Mouse (Mus musculus) embryonic facial prominence, embryonic 14.5 days (tissue): ENCODE results near the gene Luc7l. TPM values are rescaled to one million over a fixed set of nuclear protein-coding genes. Genes with fewer than 3 reads are reported as not detected.

ENCODE experiments used
- ATAC-seq: fragments of 200-750 bp; cut with Nextera tagmentation; 2 replicates; pipeline ENCODE4 v1.8.0; 2017; ENCODE audit warnings: low read depth, moderate number of reproducible peaks, moderate TSS enrichment
- DNase-seq: peaks from one replicate; pipeline ENCODE4 v3.0.0-alpha.2; 2015; ENCODE audit warnings: low spot score
- H3K27ac ChIP-seq: fragments of 300-500 bp; sonication (generic); replicated peaks from 2 replicates; pipeline ENCODE4 v1.5.1; 2014; ENCODE audit warnings: low read depth, mild to moderate bottlenecking, low read length, moderate library complexity
- H3K27me3 ChIP-seq: fragments of 300-500 bp; sonication (generic); replicated peaks from 2 replicates; pipeline ENCODE4 v1.6.1; 2014; ENCODE audit warnings: low read length; ENCODE audit not compliant: control insufficient read depth, insufficient read depth
- H3K36me3 ChIP-seq: fragments of 300-500 bp; sonication (generic); 2 replicates; pipeline ENCODE4 v1.6.1; 2014; ENCODE audit warnings: low read length, mixed read lengths; ENCODE audit not compliant: control insufficient read depth, insufficient read depth
- H3K4me1 ChIP-seq: fragments of 300-500 bp; sonication (generic); 2 replicates; pipeline ENCODE4 v1.6.1; 2014; ENCODE audit warnings: antibody characterized with exemption, low read length; ENCODE audit not compliant: control insufficient read depth, insufficient read depth
- H3K4me2 ChIP-seq: fragments of 300-500 bp; sonication (generic); 2 replicates; pipeline ENCODE4 v1.6.1; 2014; ENCODE audit warnings: low read depth, mild to moderate bottlenecking, low read length, moderate library complexity, mixed read lengths
- H3K4me3 ChIP-seq: fragments of 300-500 bp; sonication (generic); 2 replicates; pipeline ENCODE4 v1.5.1; 2014; ENCODE audit warnings: low read depth, mild to moderate bottlenecking, low read length
- H3K9ac ChIP-seq: fragments of 300-500 bp; sonication (generic); 2 replicates; pipeline ENCODE4 v1.6.1; 2014; ENCODE audit warnings: low read depth, mild to moderate bottlenecking, low read length, moderate library complexity, mixed read lengths
- H3K9me3 ChIP-seq: fragments of 300-500 bp; sonication (generic); 2 replicates; pipeline ENCODE4 v1.6.1; 2016; ENCODE audit warnings: low read length; ENCODE audit not compliant: control insufficient read depth
- WGBS: fragments of 180-500 bp; shearing (Covaris S2); extraction: QIAGEN DNeasy Blood & Tissue Kit; methylation state at CpG from one replicate; pipeline ENCODE4 v1.1.7; 2014; 5-methylcytosine and 5-hydroxymethylcytosine counted together
- polyA plus RNA-seq: library from polyadenylated mRNA; unstranded; fragments of >200 nt; fragmentation: Nextera tagmentation; extraction: Ambion mirVana; gene quantifications from 2 replicates; pipeline ENCODE4 v1.2.1, GENCODE M21; 2014

Luc7l gene
- 77.8 and 83.3 TPM in 2 replicates for polyA plus RNA-seq

- 0 out of 2 replicates have a peak, but pooled peaks cover 10% of the 10 kb centered on the region for H3K4me1 ChIP-seq
- no peaks in the 10 kb centered on the region for H3K27me3 ChIP-seq
- H3K4me2 ChIP-seq: peak within 1 kb of the TSS; percentile 90
- H3K9ac ChIP-seq: peak within 1 kb of the TSS; percentile 99
- peak within 1 kb of the TSS; percentile 97 for H3K4me3 ChIP-seq
- DNase-seq: peak; percentile 97
- peaks cover 26% of the 10 kb centered on the region for H3K36me3 ChIP-seq
- no peaks in the 10 kb centered on the region for H3K9me3 ChIP-seq
- peak; percentile 97 for ATAC-seq
- WGBS: under 1% methylated on average over 31 of the region's 43 CpGs
- H3K27ac ChIP-seq: peak within 1 kb of the TSS; percentile 99
These were observed at the start of gene Luc7l for GRCm38 (mm10) chr17:26252539-26253251. Luc7l (plus strand) TSS chr17:26252896.

GRCm38 (mm10) chr17:26203321-26203811 is 49.3 kb upstream of the Luc7l start:
- Histone ChIP-seq H3K27ac (no peak overlapping the region), H3K9me3 (no peaks in the 10 kb centered on the region), H3K27me3 (peaks cover 52% of the 10 kb centered on the region), H3K4me2 (peak overlapping the region; percentile 96), H3K9ac (peak overlapping the region; percentile 54), H3K4me1 (peaks cover 7% of the 10 kb centered on the region; the same call in 1 of the 2 replicates), H3K4me3 (peak overlapping the region; percentile 52), H3K36me3 (peaks cover under 1% of the 10 kb centered on the region; the same call in 1 of the 2 replicates)
- 1% methylated on average over 26 of the region's 30 CpGs for whole genome bisulfite sequencing
- peak; percentile 16 for ATAC-seq
- peak; percentile 40 for DNase-seq

- Histone ChIP-seq H3K36me3 (no peaks in the 10 kb centered on the region), H3K4me1 (peaks cover 7% of the 10 kb centered on the region; the same call in 1 of the 2 replicates), H3K9ac (no peak overlapping the region), H3K4me3 (no peak overlapping the region), H3K27me3 (peaks cover 48% of the 10 kb centered on the region), H3K4me2 (no peak overlapping the region), H3K9me3 (no peaks in the 10 kb centered on the region), H3K27ac (no peak overlapping the region)
- no peak for ATAC-seq
- WGBS: 36% methylated on average over 10 of the region's 11 CpGs
- no peak for DNase-seq
These were observed 47.9 kb upstream of the Luc7l start for GRCm38 (mm10) chr17:26204766-26205165.

- Histone ChIP-seq H3K9ac (no peak overlapping the region), H3K27ac (no peak overlapping the region), H3K4me1 (peaks cover 7% of the 10 kb centered on the region; the same call in 1 of the 2 replicates), H3K36me3 (no peaks in the 10 kb centered on the region), H3K4me2 (no peak overlapping the region), H3K27me3 (peaks cover 33% of the 10 kb centered on the region), H3K9me3 (no peaks in the 10 kb centered on the region), H3K4me3 (no peak overlapping the region)
- WGBS: 39% methylated on average over 1 of the region's 1 CpGs
- DNase-seq (no peak), ATAC-seq (no peak)
These were observed 46.3 kb upstream of the Luc7l start for GRCm38 (mm10) chr17:26206392-26206791.

- H3K4me2 ChIP-seq: no peak within 1 kb of the TSS
- ATAC-seq: no peak
- no peak within 1 kb of the TSS for H3K4me3 ChIP-seq
- H3K27me3 ChIP-seq: peaks cover 20% of the 10 kb centered on the region
- no peaks in the 10 kb centered on the region for H3K36me3 ChIP-seq
- H3K9ac ChIP-seq: no peak within 1 kb of the TSS
- no peak within 1 kb of the TSS for H3K27ac ChIP-seq
- H3K4me1 ChIP-seq: peaks cover 7% of the 10 kb centered on the region; the same call in 1 of the 2 replicates
- H3K9me3 ChIP-seq: no peaks in the 10 kb centered on the region
- DNase-seq: no peak
- 92% methylated on average over 12 of the region's 12 CpGs for WGBS
These were observed 45.0 kb upstream of the Luc7l start, which contains the start of gene Arhgdig for GRCm38 (mm10) chr17:26207686-26208085. Arhgdig (minus strand) TSS chr17:26207786.

GRCm38 (mm10) chr17:26212241-26212640 is 40.5 kb upstream of the Luc7l start:
- Histone ChIP-seq H3K9ac (no peak overlapping the region), H3K4me1 (no peaks in the 10 kb centered on the region), H3K27ac (no peak overlapping the region), H3K9me3 (no peaks in the 10 kb centered on the region), H3K36me3 (peaks cover 16% of the 10 kb centered on the region; the same call in 1 of the 2 replicates), H3K4me3 (no peak overlapping the region), H3K4me2 (no peak overlapping the region), H3K27me3 (no peaks in the 10 kb centered on the region)
- DNase-seq: no peak
- WGBS: 94% methylated on average over 7 of the region's 7 CpGs
- no peak for ATAC-seq

GRCm38 (mm10) chr17:26212681-26213080 is 40.0 kb upstream of the Luc7l start:
- WGBS: 80% methylated on average over 11 of the region's 11 CpGs
- no peak overlapping the region for H3K9ac ChIP-seq
- H3K27ac ChIP-seq: no peak overlapping the region
- H3K36me3 ChIP-seq: peaks cover 21% of the 10 kb centered on the region; the same call in 1 of the 2 replicates
- H3K4me2 ChIP-seq: no peak overlapping the region
- no peak overlapping the region for H3K4me3 ChIP-seq
- DNase-seq (no peak), ATAC-seq (no peak)
- H3K9me3 ChIP-seq: no peaks in the 10 kb centered on the region
- no peaks in the 10 kb centered on the region for H3K27me3 ChIP-seq
- H3K4me1 ChIP-seq: no peaks in the 10 kb centered on the region

- no peak overlapping the region for H3K4me2 ChIP-seq
- H3K27ac ChIP-seq: no peak overlapping the region
- no peak overlapping the region for H3K9ac ChIP-seq
- no peaks in the 10 kb centered on the region for H3K9me3 ChIP-seq
- H3K4me3 ChIP-seq: no peak overlapping the region
- DNase-seq: no peak
- WGBS: 66% methylated on average over 2 of the region's 2 CpGs
- peaks cover 23% of the 10 kb centered on the region for H3K36me3 ChIP-seq
- no peak for ATAC-seq
- H3K27me3 ChIP-seq: no peaks in the 10 kb centered on the region
- no peaks in the 10 kb centered on the region for H3K4me1 ChIP-seq
These were observed 31.2 kb upstream of the Luc7l start for GRCm38 (mm10) chr17:26221508-26221907.
